8 mouse cellular contexts compared by ENCODE assay signal in genomic region chrX:157491944-157492726, GRCm38 (mm10). TPM values are rescaled to one million over a fixed set of nuclear protein-coding genes. Genes with fewer than 3 reads are reported as not detected.
A peak's percentile ranks its signal among the peaks of the same experiment; 100 is the strongest.
DNase-seq lines count a peak whose midpoint lies in the region; ATAC-seq and TF ChIP-seq lines count a peak whose summit lies in the region.

TSS of gene Sms (minus strand) at chrX:157492287.

- peak within 1 kb of the TSS; percentile 80 for H3K9ac ChIP-seq in forebrain, embryonic 12.5 days
- H3K9ac ChIP-seq in heart, postnatal 0 days (replicated peaks; ENCODE audit: low read depth, low read length), result peak within 1 kb of the TSS; percentile 74
- H3K9ac ChIP-seq in lung, embryonic 14.5 days, result peak within 1 kb of the TSS; percentile 78

- no peak for TF ChIP-seq CTCF in heart, postnatal 0 days (IDR thresholded peaks at IDR 0.05; ENCODE audit: low read depth)
- TF ChIP-seq CTCF in lung, embryonic 14.5 days (IDR thresholded peaks at IDR 0.05; ENCODE audit: low read depth), result no peak

- peak; percentile 77 for DNase-seq in ES-CJ7 (ENCODE audit: low read depth, low spot score)
- DNase-seq in heart, postnatal 0 days (ENCODE audit: low spot score), result peak; percentile 40
- peak; percentile 78 to 84 for DNase-seq in kidney, postnatal 4 days
- DNase-seq in lung, embryonic 14.5 days, result peak; percentile 83
- peak; percentile 68 for DNase-seq in thymus, postnatal 0 days (ENCODE audit: low spot score)

- no peaks in the 10 kb centered on the region for H3K4me1 ChIP-seq in brown adipose tissue, adult 24 weeks (ENCODE audit: control insufficient read depth, insufficient read depth, insufficient read length, low read length)
- H3K4me1 ChIP-seq in forebrain, embryonic 12.5 days, result peaks cover 5% of the 10 kb centered on the region; the same call in 1 of the 2 replicates
- no peaks in the 10 kb centered on the region for H3K4me1 ChIP-seq in heart, postnatal 0 days (ENCODE audit: control insufficient read depth, insufficient read depth)
- no peaks in the 10 kb centered on the region for H3K4me1 ChIP-seq in lung, embryonic 14.5 days (ENCODE audit: insufficient read depth)

- H3K36me3 ChIP-seq in forebrain, embryonic 12.5 days (replicated peaks), result no peaks in the 10 kb centered on the region
- H3K36me3 ChIP-seq in heart, postnatal 0 days (replicated peaks; ENCODE audit: control insufficient read depth, insufficient read depth, low read length), result no peaks in the 10 kb centered on the region
- no peaks in the 10 kb centered on the region for H3K36me3 ChIP-seq in lung, embryonic 14.5 days (ENCODE audit: insufficient read depth)

- WGBS in forebrain, embryonic 12.5 days, result 9% methylated on average over 32 of the region's 45 CpGs
- WGBS in heart, postnatal 0 days, result 23% methylated on average over 27 of the region's 45 CpGs
- WGBS in lung, embryonic 14.5 days, result 11% methylated on average over 41 of the region's 45 CpGs

- peak within 1 kb of the TSS; percentile 51 for H3K4me2 ChIP-seq in forebrain, embryonic 12.5 days
- peak within 1 kb of the TSS; percentile 74 for H3K4me2 ChIP-seq in heart, postnatal 0 days (ENCODE audit: low read depth, low read length)
- peak within 1 kb of the TSS; percentile 59 for H3K4me2 ChIP-seq in lung, embryonic 14.5 days

- peak within 1 kb of the TSS; percentile 76 for H3K4me3 ChIP-seq in brown adipose tissue, adult 24 weeks (ENCODE audit: insufficient read depth, low read depth, low read length)
- H3K4me3 ChIP-seq in forebrain, embryonic 12.5 days (replicated peaks), result peak within 1 kb of the TSS; percentile 71
- peak within 1 kb of the TSS; percentile 68 for H3K4me3 ChIP-seq in heart, postnatal 0 days (ENCODE audit: low read depth, low read length)
- H3K4me3 ChIP-seq in lung, embryonic 14.5 days (ENCODE audit: low read depth, low read length), result peak within 1 kb of the TSS; percentile 65

- no peaks in the 10 kb centered on the region for H3K9me3 ChIP-seq in forebrain, embryonic 12.5 days
- H3K9me3 ChIP-seq in heart, postnatal 0 days (replicated peaks; ENCODE audit: control insufficient read depth, low read length), result no peaks in the 10 kb centered on the region
- H3K9me3 ChIP-seq in lung, embryonic 14.5 days (ENCODE audit: low read depth, low read length), result no peaks in the 10 kb centered on the region

- 0 out of 2 replicates have a peak within 1 kb of the TSS, but pooled peaks have one; percentile 5 for H3K27ac ChIP-seq in brown adipose tissue, adult 24 weeks (replicated peaks; ENCODE audit: low read depth, low read length)
- peak within 1 kb of the TSS; percentile 92 for H3K27ac ChIP-seq in forebrain, embryonic 12.5 days
- peak within 1 kb of the TSS; percentile 79 for H3K27ac ChIP-seq in heart, postnatal 0 days (ENCODE audit: low read depth)
- peak within 1 kb of the TSS; percentile 82 for H3K27ac ChIP-seq in lung, embryonic 14.5 days (ENCODE audit: low read depth)

- ATAC-seq in forebrain, embryonic 12.5 days (ENCODE audit: low FRiP score), result peak; percentile 90
- peak; percentile 89 for ATAC-seq in heart, postnatal 0 days (ENCODE audit: insufficient read depth, low read depth)
- ATAC-seq in lung, embryonic 14.5 days (ENCODE audit: insufficient read depth), result peak; percentile 94
- ATAC-seq in neutrophil, adult 5-6 weeks (ENCODE audit: extremely low read depth, insufficient number of reproducible peaks, low FRiP score, poor library complexity, severe bottlenecking), result peak; percentile 53

- H3K27me3 ChIP-seq in forebrain, embryonic 12.5 days, result 0 out of 2 replicates have a peak, but pooled peaks cover 3% of the 10 kb centered on the region
- no peaks in the 10 kb centered on the region for H3K27me3 ChIP-seq in heart, postnatal 0 days (ENCODE audit: control insufficient read depth, insufficient read depth, low read length)
- H3K27me3 ChIP-seq in lung, embryonic 14.5 days (ENCODE audit: insufficient read depth, low read length), result no peaks in the 10 kb centered on the region

- no peak for TF ChIP-seq EP300 in heart, postnatal 0 days (IDR thresholded peaks at IDR 0.05; ENCODE audit: low read depth)

RNA-seq across cellular contexts. Expression of gene Sms, which starts in this region (rescaled TPM):
- polyA plus RNA-seq in brown adipose tissue, adult 24 weeks (2012; ENCODE audit: insufficient read depth, insufficient read length, missing spikeins), result 6.7 and 10.8 TPM in 2 replicates
- polyA plus RNA-seq in forebrain, embryonic 12.5 days (2016; fragmentation: Nextera tagmentation; extraction: Ambion mirVana), result 108 and 122 TPM in 2 replicates
- total RNA-seq in heart, postnatal 0 days (2014; rRNA removed; ENCODE audit: low replicate concordance), result 43.4 and 55.3 TPM in 2 replicates
- polyA plus RNA-seq in heart, postnatal 0 days (2015; fragmentation: Nextera tagmentation; extraction: Ambion mirVana), result 49.2 and 49.3 TPM in 2 replicates
- 81.1 and 95.3 TPM in 2 replicates for polyA plus RNA-seq in lung, embryonic 14.5 days (2014; fragmentation: Nextera tagmentation; extraction: Ambion mirVana)
- 76.1 and 76.4 TPM in 2 replicates for total RNA-seq in neutrophil, adult 5-6 weeks (2017)
- polyA plus RNA-seq in thymus, postnatal 0 days (2015; fragmentation: Nextera tagmentation; extraction: Ambion mirVana), result 90.7 and 92.6 TPM in 2 replicates

Comparison
In these comparisons a context has a peak if more than half of its experiments do, and no peak if none do; other contexts are left out.
1. Peak in every context shown above with its lines: DNase-seq, ATAC-seq, H3K4me3 ChIP-seq and H3K27ac ChIP-seq.
2. H3K27ac ChIP-seq: peak in every context shown above with its lines; median percentile 92 in forebrain, embryonic 12.5 days; 82 in lung, embryonic 14.5 days; 79 in heart, postnatal 0 days; 5 in brown adipose tissue, adult 24 weeks.